ENCODE assay signal across 9 mouse cellular contexts in the genomic region with DNA sequence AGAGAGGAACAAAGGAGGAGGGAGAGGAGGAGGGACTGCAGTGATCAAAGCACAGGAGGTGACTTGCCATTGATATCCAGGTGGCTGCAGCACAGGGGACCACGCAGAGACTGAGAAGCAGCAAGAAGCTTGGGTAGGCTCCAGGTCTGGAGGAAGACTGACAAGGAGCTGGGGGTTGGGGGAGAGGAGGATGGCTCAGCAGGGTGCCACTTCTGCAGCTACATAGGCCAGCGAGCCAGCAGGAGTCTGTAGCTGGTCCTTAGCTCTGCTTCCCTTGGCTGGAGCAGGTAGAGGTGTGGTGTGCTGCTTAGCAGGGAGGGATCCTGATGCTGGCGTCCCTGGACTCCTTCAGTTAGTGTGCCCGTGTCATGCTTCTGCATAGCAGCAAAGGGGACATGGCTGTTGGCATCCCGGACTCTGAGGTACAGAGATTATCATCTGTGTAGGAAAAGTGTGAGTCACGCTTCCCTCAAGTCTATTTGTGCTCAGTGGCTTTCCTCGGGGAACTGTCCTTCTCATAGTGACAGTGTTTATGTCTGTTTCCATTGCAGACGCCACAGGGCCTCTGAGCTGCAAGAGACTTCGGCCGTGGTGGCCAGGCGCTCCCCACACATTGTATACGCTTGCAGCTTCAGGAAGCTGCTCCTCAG. TPM values are rescaled to one million over a fixed set of nuclear protein-coding genes. Genes with fewer than 3 reads are reported as not detected.
DNase-seq lines count a peak whose midpoint lies in the region; ATAC-seq and TF ChIP-seq lines count a peak whose summit lies in the region.
"Had no signal": no experiment of that assay in that cellular context is flagged by ENCODE, and none has a peak within 500 bp of the region (broad histone marks: within the 10 kb centered on the region; RNA-seq: fewer than 3 reads in every experiment).

No protein-coding gene starts in this region.

- 60% methylated on average over 12 of the region's 12 CpGs for WGBS in hindbrain, embryonic 14.5 days
- 61% methylated on average over 12 of the region's 12 CpGs for WGBS in kidney, adult 2 months

- H3K27me3 ChIP-seq in hindbrain, embryonic 14.5 days (ENCODE audit: control insufficient read depth, insufficient read depth, low read length), result no peaks in the 10 kb centered on the region
- no peaks in the 10 kb centered on the region for H3K27me3 ChIP-seq in kidney, adult 2 months (replicated peaks; ENCODE audit: control insufficient read depth, insufficient read depth, low read length)

- ATAC-seq in hindbrain, embryonic 14.5 days (ENCODE audit: low FRiP score), result 0 out of 2 replicates have a peak, but pooled peaks have one; percentile 21

- peaks cover 10% of the 10 kb centered on the region for H3K36me3 ChIP-seq in hindbrain, embryonic 14.5 days (replicated peaks; ENCODE audit: control insufficient read depth, insufficient read depth)
- no peaks in the 10 kb centered on the region for H3K36me3 ChIP-seq in kidney, adult 2 months (ENCODE audit: control insufficient read depth, insufficient read depth, low read length)

- H3K4me3 ChIP-seq in hindbrain, embryonic 14.5 days (replicated peaks; ENCODE audit: low read length), result no peak overlapping the region
- no peak overlapping the region for H3K4me3 ChIP-seq in kidney, adult 2 months (ENCODE audit: insufficient read depth, low read depth, low read length)
- H3K4me3 ChIP-seq: erythroblast, embryonic 14.5 days had no signal

- peak overlapping the region; percentile 24; the same call in 1 of the 2 replicates for H3K9ac ChIP-seq in hindbrain, embryonic 14.5 days

- peaks cover 19% of the 10 kb centered on the region for H3K4me1 ChIP-seq in hindbrain, embryonic 14.5 days (replicated peaks; ENCODE audit: control insufficient read depth, insufficient read depth, low read length)
- H3K4me1 ChIP-seq in kidney, adult 2 months (ENCODE audit: control insufficient read depth, insufficient read depth, low read length), result no peaks in the 10 kb centered on the region

- no peak overlapping the region for H3K4me2 ChIP-seq in hindbrain, embryonic 14.5 days (replicated peaks)

- no peaks in the 10 kb centered on the region for H3K9me3 ChIP-seq in hindbrain, embryonic 14.5 days (ENCODE audit: control insufficient read depth, low read length)

- peak overlapping the region; percentile 80 for H3K27ac ChIP-seq in hindbrain, embryonic 14.5 days
- H3K27ac ChIP-seq in kidney, adult 2 months (ENCODE audit: insufficient read depth, low read depth, low read length), result no peak overlapping the region

- no peak for TF ChIP-seq POLR2A in kidney, adult 2 months (IDR thresholded peaks at IDR 0.05; ENCODE audit: low read depth, low read length)

- no peak for TF ChIP-seq CTCF in kidney, adult 2 months (conservative IDR thresholded peaks at IDR 0.05; ENCODE audit: insufficient read depth, insufficient read length, low read depth, low read length)

- DNase-seq in MN1 (ENCODE audit: low spot score) (peak; percentile 67), adipocyte (ENCODE audit: low spot score) (no peak)
- peak; percentile 58 for DNase-seq in cerebellum, adult 8-10 months
- DNase-seq in hindbrain, embryonic 14.5 days (ENCODE audit: low spot score), result no peak
- peak; percentile 85 for DNase-seq in lung, postnatal 25 days (ENCODE audit: low spot score)
- no peak for DNase-seq in spleen, postnatal 14 days (ENCODE audit: low spot score in 2 of 2)
- no peak for DNase-seq in kidney, adult 2 months
- DNase-seq: kidney, postnatal 4 days had no signal

RNA-seq across cellular contexts. Expression of gene 6430548M08Rik, which starts 30.8 kb away (rescaled TPM):
- polyA plus RNA-seq in hindbrain, embryonic 14.5 days (2014; fragmentation: Nextera tagmentation; extraction: Ambion mirVana), result 40.1 and 42.3 TPM in 2 replicates
- 8.4 and 8.8 TPM in 2 replicates for polyA plus RNA-seq in kidney, adult 2 months (2012; rRNA removed)

RNA-seq across cellular contexts. Expression of gene Fam92b, which starts 32.5 kb away (rescaled TPM):
- polyA plus RNA-seq in hindbrain, embryonic 14.5 days (2014; fragmentation: Nextera tagmentation; extraction: Ambion mirVana), result 1.6 and 3.3 TPM in 2 replicates
- not detected in 2 replicates for polyA plus RNA-seq in kidney, adult 2 months (2012; rRNA removed)
- polyA plus RNA-seq: erythroblast, embryonic 14.5 days had no signal

RNA-seq across cellular contexts. Expression of gene Zdhhc7, which starts 43.5 kb away (rescaled TPM):
- 25.5 and 26.4 TPM in 2 replicates for polyA plus RNA-seq in hindbrain, embryonic 14.5 days (2014; fragmentation: Nextera tagmentation; extraction: Ambion mirVana)
- polyA plus RNA-seq in kidney, adult 2 months (2012; rRNA removed), result 58.7 and 68.2 TPM in 2 replicates

Comparison
In these comparisons a context has a peak if more than half of its experiments do, and no peak if none do; other contexts are left out.
1. DNase-seq: peak in MN1 (single experiment), cerebellum, adult 8-10 months (single experiment) and lung, postnatal 25 days (single experiment); none in hindbrain, embryonic 14.5 days (single experiment), spleen, postnatal 14 days (0 of 2), adipocyte (single experiment) and kidney, adult 2 months (single experiment).